Mouse (Mus musculus): ENCODE data around the gene Gng7. TPM values are rescaled to one million over a fixed set of nuclear protein-coding genes. Genes with fewer than 3 reads are reported as not detected.

The Gng7 gene
- polyA plus RNA-seq, 1 experiment from 2014 or later: 15.3 TPM

DNA sequence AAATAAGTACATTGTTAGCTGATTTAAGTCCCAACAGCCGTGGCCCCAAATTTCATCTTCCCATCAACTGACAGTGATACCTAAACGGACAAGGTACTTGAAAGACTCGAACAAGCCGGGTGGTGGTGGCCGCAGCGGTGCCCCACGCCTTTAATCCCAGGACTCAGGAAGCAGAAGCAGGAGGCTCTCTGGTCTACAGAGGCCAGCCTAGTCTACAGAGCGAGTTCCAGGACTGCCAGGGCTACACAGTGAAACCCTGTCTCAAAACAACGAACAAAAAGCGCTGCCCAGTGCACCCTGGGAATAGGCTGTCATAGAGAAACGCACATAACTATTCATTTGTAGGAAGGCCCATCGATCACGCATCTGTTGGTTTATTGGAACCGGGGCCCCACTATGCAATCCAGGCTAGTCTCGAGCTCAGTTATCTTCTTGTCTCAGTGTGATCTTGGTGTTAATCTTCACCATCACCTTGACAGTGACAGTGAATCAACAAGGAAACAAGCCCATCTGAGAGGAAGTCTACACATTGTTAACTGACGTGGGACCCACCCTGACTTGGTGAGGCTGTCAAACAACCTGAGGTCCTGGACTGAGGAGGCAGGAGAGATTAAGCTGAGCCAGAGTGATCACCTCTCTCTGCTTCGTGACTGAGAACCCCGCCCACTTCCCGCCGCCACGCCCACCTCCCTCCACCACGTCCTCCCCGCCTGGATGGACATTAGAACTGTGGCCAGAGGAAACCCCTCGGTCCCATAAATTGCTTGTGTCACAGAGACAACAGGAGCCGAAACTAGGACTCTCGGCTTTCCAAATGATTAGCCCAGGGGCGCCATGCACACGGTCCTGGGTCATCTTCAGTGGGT is 14.3 kb downstream of the Gng7 start:
- H3K36me3 ChIP-seq (ENCODE audit: control insufficient read depth, insufficient read depth, low read length): no peaks in the 10 kb centered on the region
- H3K4me2 ChIP-seq (ENCODE audit: low read length): no peak overlapping the region
- no peak; the same call in 1 of the 2 replicates for ATAC-seq
- H3K9me3 ChIP-seq (replicated peaks; ENCODE audit: control insufficient read depth, low read length): no peaks in the 10 kb centered on the region
- H3K27ac ChIP-seq (ENCODE audit: low read depth, low read length): no peak overlapping the region
- no peaks in the 10 kb centered on the region for H3K27me3 ChIP-seq (replicated peaks; ENCODE audit: control insufficient read depth, insufficient read depth, low read length)
- 0 out of 2 replicates have a peak overlapping the region, but pooled peaks have one; percentile 7 for H3K9ac ChIP-seq (ENCODE audit: low read length)
- WGBS: 49% methylated on average over 28 of the region's 28 CpGs
- peaks cover 6% of the 10 kb centered on the region for H3K4me1 ChIP-seq (ENCODE audit: control insufficient read depth, insufficient read depth, low read length)
- no peak overlapping the region for H3K4me3 ChIP-seq (ENCODE audit: low read depth, low read length)
- no peak for DNase-seq (ENCODE audit: low spot score)

DNA sequence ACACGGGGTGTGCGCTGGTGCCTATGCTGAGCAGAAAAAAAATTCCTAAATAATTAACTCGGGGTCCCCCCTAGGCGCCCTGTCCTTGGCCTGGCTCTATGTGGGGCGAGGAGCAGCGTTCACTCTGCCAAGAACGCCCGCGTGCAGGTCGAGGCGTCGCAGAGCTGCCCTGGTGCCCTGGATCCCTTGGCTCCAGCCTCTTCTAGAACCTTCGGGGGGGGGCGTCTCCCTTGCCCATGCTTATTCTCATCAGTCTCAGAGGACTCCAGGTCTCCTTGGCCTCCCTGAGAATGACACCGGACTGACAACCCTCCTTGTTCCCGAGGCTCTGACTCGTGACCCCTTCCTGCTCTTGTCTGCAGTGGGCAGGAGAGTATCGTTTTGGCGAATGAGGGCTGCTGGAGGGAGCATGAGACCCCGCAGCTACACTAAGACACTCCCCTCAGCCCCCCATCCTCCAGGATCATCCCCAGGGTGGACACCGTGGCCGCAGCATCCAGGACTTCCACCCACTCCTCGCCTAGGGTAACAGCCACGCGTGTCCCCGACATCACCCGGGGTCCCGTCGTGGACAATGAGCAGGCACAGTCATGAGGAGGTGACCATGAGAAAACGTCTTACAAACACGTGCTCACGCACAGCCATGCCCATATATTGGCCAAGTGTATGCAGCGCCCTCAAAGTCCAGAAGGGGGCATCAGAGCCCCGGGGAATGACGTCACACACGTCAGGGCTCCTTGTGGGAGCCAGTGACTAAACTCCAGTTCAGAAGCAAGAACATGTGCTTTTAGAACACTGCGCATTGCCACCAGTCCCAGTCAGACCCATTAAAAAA is 15.2 kb downstream of the Gng7 start:
- Histone ChIP-seq H3K4me3 (ENCODE audit: low read depth, low read length) (no peak overlapping the region), H3K9ac (ENCODE audit: low read length) (no peak overlapping the region), H3K27ac (ENCODE audit: low read depth, low read length) (no peak overlapping the region), H3K27me3 (replicated peaks; ENCODE audit: control insufficient read depth, insufficient read depth, low read length) (no peaks in the 10 kb centered on the region), H3K4me1 (ENCODE audit: control insufficient read depth, insufficient read depth, low read length) (peaks cover 6% of the 10 kb centered on the region), H3K9me3 (replicated peaks; ENCODE audit: control insufficient read depth, low read length) (no peaks in the 10 kb centered on the region), H3K36me3 (ENCODE audit: control insufficient read depth, insufficient read depth, low read length) (no peaks in the 10 kb centered on the region), H3K4me2 (ENCODE audit: low read length) (peak overlapping the region; percentile 35)
- WGBS: 36% methylated on average over 37 of the region's 37 CpGs
- peak; percentile 82 for ATAC-seq
- DNase-seq (ENCODE audit: low spot score): peak; percentile 88

DNA sequence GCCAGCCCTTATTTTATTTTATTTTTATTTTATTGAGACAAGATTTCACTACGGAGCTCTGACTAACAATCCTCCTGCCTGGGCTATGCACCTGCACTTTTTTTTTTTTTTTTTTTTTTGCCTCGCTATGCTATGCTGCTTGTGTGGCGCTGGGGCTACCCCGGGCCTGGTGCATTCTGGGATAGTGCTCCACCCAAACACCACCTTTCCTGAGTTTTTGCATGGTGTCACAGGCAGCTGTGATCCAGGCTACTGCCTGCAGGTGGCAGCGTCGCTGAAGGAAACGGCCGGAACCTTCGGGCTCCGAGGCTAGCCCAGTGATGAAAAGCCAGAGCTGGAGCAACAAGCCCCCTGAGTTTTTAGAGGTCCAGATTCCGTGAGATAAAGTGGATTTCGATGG is 16.0 kb downstream of the Gng7 start:
- Histone ChIP-seq H3K9ac (ENCODE audit: low read length) (no peak overlapping the region), H3K4me2 (ENCODE audit: low read length) (no peak overlapping the region), H3K4me1 (ENCODE audit: control insufficient read depth, insufficient read depth, low read length) (peaks cover 6% of the 10 kb centered on the region), H3K27ac (ENCODE audit: low read depth, low read length) (no peak overlapping the region), H3K36me3 (ENCODE audit: control insufficient read depth, insufficient read depth, low read length) (no peaks in the 10 kb centered on the region), H3K27me3 (replicated peaks; ENCODE audit: control insufficient read depth, insufficient read depth, low read length) (no peaks in the 10 kb centered on the region), H3K9me3 (replicated peaks; ENCODE audit: control insufficient read depth, low read length) (no peaks in the 10 kb centered on the region), H3K4me3 (ENCODE audit: low read depth, low read length) (no peak overlapping the region)
- ATAC-seq (no peak), DNase-seq (ENCODE audit: low spot score) (peak; percentile 57)
- 18% methylated on average over 12 of the region's 12 CpGs for WGBS

DNA sequence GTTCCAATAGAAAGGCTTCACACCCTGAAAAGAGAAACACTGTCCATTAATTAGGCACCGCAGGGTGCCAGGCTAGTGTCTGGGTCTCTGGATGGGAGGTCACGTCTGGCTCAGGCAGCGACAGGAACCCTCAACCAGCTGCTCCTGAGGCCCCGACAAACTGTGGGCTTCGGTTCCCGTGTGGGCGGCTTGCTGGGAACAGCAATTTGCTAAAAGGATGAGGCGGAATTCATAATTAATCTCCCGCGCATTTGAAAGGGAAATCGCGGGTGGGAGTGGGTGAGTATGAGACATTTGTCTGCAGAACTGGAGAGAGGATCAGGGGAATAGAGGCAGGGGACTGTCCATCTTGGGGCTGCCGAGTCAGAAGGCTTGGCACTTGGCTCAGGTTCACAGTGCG is 16.7 kb downstream of the Gng7 start:
- H3K27ac ChIP-seq (ENCODE audit: low read depth, low read length): no peak overlapping the region
- no peaks in the 10 kb centered on the region for H3K27me3 ChIP-seq (replicated peaks; ENCODE audit: control insufficient read depth, insufficient read depth, low read length)
- WGBS: 31% methylated on average over 14 of the region's 14 CpGs
- H3K4me3 ChIP-seq (ENCODE audit: low read depth, low read length): no peak overlapping the region
- no peak overlapping the region for H3K4me2 ChIP-seq (ENCODE audit: low read length)
- DNase-seq (ENCODE audit: low spot score) (no peak), ATAC-seq (no peak)
- H3K4me1 ChIP-seq (ENCODE audit: control insufficient read depth, insufficient read depth, low read length): peaks cover 6% of the 10 kb centered on the region
- no peaks in the 10 kb centered on the region for H3K9me3 ChIP-seq (replicated peaks; ENCODE audit: control insufficient read depth, low read length)
- H3K9ac ChIP-seq (ENCODE audit: low read length): no peak overlapping the region
- H3K36me3 ChIP-seq (ENCODE audit: control insufficient read depth, insufficient read depth, low read length): no peaks in the 10 kb centered on the region

DNA sequence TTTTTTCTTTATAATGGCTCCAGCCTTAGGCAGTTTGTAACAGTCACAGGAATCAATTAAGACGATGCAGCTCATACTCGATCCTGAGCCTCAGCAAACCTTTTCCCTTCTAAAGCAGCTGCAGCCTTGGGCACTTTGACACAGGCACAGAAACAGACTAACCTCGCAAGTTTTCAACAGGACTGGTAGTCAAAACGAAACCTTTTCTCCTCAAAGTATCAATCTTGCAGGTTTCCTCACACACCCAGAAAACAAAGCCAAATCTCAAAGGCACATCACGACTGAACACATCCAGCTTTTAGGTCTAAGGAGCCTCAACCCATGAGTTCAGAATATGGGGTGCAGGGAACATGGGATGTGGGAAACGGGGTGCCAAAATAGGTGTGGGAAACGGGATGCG is 17.4 kb downstream of the Gng7 start:
- Histone ChIP-seq H3K9me3 (replicated peaks; ENCODE audit: control insufficient read depth, low read length) (no peaks in the 10 kb centered on the region), H3K4me2 (ENCODE audit: low read length) (no peak overlapping the region), H3K4me3 (ENCODE audit: low read depth, low read length) (no peak overlapping the region), H3K27ac (ENCODE audit: low read depth, low read length) (no peak overlapping the region), H3K27me3 (replicated peaks; ENCODE audit: control insufficient read depth, insufficient read depth, low read length) (no peaks in the 10 kb centered on the region), H3K9ac (ENCODE audit: low read length) (no peak overlapping the region), H3K4me1 (ENCODE audit: control insufficient read depth, insufficient read depth, low read length) (peaks cover 6% of the 10 kb centered on the region), H3K36me3 (ENCODE audit: control insufficient read depth, insufficient read depth, low read length) (no peaks in the 10 kb centered on the region)
- 90% methylated on average over 8 of the region's 8 CpGs for WGBS
- DNase-seq (ENCODE audit: low spot score): no peak
- ATAC-seq: no peak

DNA sequence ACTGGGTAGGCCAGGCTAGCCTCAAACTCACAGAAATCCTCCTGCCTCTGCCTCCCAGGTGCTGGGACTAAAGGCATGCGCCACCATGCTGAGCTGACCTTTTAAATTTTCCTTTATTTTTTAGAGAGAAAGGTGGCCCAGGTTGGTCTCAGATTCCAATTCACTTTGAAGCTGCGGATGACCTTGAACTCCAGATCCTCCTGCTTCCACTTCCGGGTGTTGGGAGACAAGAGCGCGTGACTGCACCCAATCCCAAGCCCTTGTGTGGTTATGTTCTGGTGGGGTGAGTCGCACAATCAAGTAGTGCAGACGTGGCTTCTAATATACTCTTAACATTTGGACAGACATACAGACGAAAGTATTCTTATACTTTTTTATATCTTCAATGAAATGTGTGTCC is 18.2 kb downstream of the Gng7 start:
- no peaks in the 10 kb centered on the region for H3K9me3 ChIP-seq (replicated peaks; ENCODE audit: control insufficient read depth, low read length)
- H3K4me3 ChIP-seq (ENCODE audit: low read depth, low read length): no peak overlapping the region
- 96% methylated on average over 8 of the region's 8 CpGs for WGBS
- no peak overlapping the region for H3K4me2 ChIP-seq (ENCODE audit: low read length)
- no peaks in the 10 kb centered on the region for H3K27me3 ChIP-seq (replicated peaks; ENCODE audit: control insufficient read depth, insufficient read depth, low read length)
- ATAC-seq (no peak), DNase-seq (ENCODE audit: low spot score) (no peak)
- H3K36me3 ChIP-seq (ENCODE audit: control insufficient read depth, insufficient read depth, low read length): no peaks in the 10 kb centered on the region
- no peak overlapping the region for H3K27ac ChIP-seq (ENCODE audit: low read depth, low read length)
- H3K4me1 ChIP-seq (ENCODE audit: control insufficient read depth, insufficient read depth, low read length): peaks cover 6% of the 10 kb centered on the region
- H3K9ac ChIP-seq (ENCODE audit: low read length): no peak overlapping the region

DNA sequence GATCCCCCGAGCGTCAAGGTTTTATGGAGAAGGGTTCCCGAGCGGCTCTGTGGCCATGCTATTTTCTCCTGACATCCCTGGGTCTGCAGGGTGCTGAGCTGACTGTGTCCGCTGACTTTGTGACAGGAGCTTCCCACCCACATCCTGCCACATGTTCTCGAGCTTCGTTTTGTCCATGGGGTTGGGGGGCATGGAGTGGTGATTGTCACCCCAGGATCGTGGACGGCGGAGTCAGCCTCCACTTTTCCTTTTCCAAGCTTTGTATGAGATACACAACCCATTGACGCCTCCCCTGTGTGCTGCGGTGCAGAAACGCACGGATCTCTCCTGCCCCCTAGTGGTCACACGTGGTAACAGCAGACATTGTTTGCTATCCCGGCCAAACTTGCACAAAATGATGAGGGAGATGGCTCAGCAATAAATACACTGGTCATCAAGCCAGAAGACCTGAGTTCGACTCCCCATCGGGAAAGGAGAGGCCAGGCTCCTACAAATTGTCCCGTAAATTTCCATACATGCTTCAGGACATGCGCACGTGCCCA is 19.6 kb downstream of the Gng7 start:
- Histone ChIP-seq H3K4me1 (ENCODE audit: control insufficient read depth, insufficient read depth, low read length) (peaks cover 3% of the 10 kb centered on the region), H3K27me3 (replicated peaks; ENCODE audit: control insufficient read depth, insufficient read depth, low read length) (no peaks in the 10 kb centered on the region), H3K4me3 (ENCODE audit: low read depth, low read length) (no peak overlapping the region), H3K9me3 (replicated peaks; ENCODE audit: control insufficient read depth, low read length) (no peaks in the 10 kb centered on the region), H3K36me3 (ENCODE audit: control insufficient read depth, insufficient read depth, low read length) (no peaks in the 10 kb centered on the region), H3K27ac (ENCODE audit: low read depth, low read length) (no peak overlapping the region), H3K4me2 (ENCODE audit: low read length) (peak overlapping the region; percentile 31), H3K9ac (ENCODE audit: low read length) (peak overlapping the region; percentile 37; the same call in 1 of the 2 replicates)
- 11% methylated on average over 21 of the region's 21 CpGs for WGBS
- peak; percentile 42 for ATAC-seq
- peak; percentile 86 for DNase-seq (ENCODE audit: low spot score)

DNA sequence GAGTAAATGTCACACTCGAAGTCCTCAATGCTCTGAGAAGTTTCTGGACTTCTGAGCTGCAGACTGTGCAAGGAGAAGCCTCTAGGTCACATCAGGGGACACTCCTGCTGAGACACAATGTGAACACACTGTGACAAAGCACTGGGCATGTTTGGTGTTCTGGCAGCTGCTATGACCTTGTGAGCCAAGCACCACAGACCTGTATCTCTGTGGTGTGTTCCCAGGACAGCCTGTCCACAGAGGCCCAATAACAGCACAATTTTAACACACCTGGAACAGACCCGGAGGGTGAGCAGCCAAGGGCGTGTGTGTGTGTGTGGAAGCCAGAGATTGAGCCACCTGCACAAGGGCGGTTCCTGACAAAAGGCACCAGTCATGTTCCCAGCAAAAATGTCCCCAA is 20.1 kb downstream of the Gng7 start:
- Histone ChIP-seq H3K36me3 (ENCODE audit: control insufficient read depth, insufficient read depth, low read length) (no peaks in the 10 kb centered on the region), H3K9ac (ENCODE audit: low read length) (peak overlapping the region; percentile 37; the same call in 1 of the 2 replicates)
- 62% methylated on average over 4 of the region's 4 CpGs for WGBS

More for the DNA sequence above, 20.1 kb downstream of the Gng7 start:
- Histone ChIP-seq H3K4me3 (ENCODE audit: low read depth, low read length) (no peak overlapping the region), H3K4me2 (ENCODE audit: low read length) (peak overlapping the region; percentile 31; the same call in 1 of the 2 replicates), H3K4me1 (ENCODE audit: control insufficient read depth, insufficient read depth, low read length) (peaks cover 2% of the 10 kb centered on the region), H3K9me3 (replicated peaks; ENCODE audit: control insufficient read depth, low read length) (no peaks in the 10 kb centered on the region), H3K27ac (ENCODE audit: low read depth, low read length) (no peak overlapping the region), H3K27me3 (replicated peaks; ENCODE audit: control insufficient read depth, insufficient read depth, low read length) (no peaks in the 10 kb centered on the region)
- no peak for DNase-seq (ENCODE audit: low spot score)
- no peak for ATAC-seq
